Mouse (Mus musculus) liver, embryonic 14.5 days (tissue): ENCODE results near the gene Vipas39.

Experiments
- CTCF ChIP-seq: IDR thresholded peaks from 2 replicates; pipeline ENCODE4 v1.5.1; 2016; ENCODE audit warnings: antibody characterized with exemption, low read depth, control low read depth
- EP300 ChIP-seq: IDR thresholded peaks from 2 replicates; pipeline ENCODE4 v1.6.1; 2016; ENCODE audit warnings: antibody characterized with exemption, low read depth

DNA sequence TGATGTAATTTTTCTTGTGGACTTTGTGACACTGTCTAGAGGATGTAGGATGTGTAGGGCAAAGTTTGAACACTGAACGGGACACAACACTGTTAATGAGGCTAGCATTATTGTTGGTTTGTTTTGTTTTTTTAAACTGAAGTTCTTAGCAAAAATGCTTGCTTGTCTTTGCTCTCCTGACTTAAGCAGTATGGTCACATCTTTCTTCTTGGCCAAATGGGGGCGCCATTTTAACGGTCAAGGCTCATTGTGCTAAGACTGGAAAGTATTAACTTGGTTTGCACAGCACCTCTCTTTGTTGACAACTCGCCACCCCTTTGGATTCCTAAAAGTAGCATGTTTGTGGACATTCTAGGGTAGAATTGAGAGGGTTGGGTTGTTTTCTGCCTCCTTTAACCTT, 1.6 kb upstream of the Vipas39 start:
- TF ChIP-seq CTCF: peak; percentile 61
- no peak for TF ChIP-seq EP300
